Mouse (Mus musculus) brown adipose tissue, adult 24 weeks (tissue): ENCODE results near the gene Spaca3. TPM values are rescaled to one million over a fixed set of nuclear protein-coding genes. Genes with fewer than 3 reads are reported as not detected.

Source experiments
- H3K27ac ChIP-seq: fragments of 200-500 bp; replicated peaks from 2 replicates; pipeline ENCODE4 v1.5.1; 2012; ENCODE audit warnings: low read depth, mild to moderate bottlenecking, low read length
- H3K4me1 ChIP-seq: fragments of 200-500 bp; 2 replicates; pipeline ENCODE4 v1.6.1; 2012; ENCODE audit warnings: low read length, mixed read lengths; ENCODE audit not compliant: control insufficient read depth, insufficient read depth, insufficient read length
- H3K4me3 ChIP-seq: fragments of 200-500 bp; 2 replicates; pipeline ENCODE4 v1.5.1; 2012; ENCODE audit warnings: low read depth, mild to moderate bottlenecking, low read length, moderate library complexity; ENCODE audit not compliant: insufficient read depth
- polyA plus RNA-seq: library from polyadenylated mRNA; stranded (reverse); fragments of >200 nt; gene quantifications from 2 replicates; pipeline ENCODE4 v1.2.4, GENCODE M21; 2012; ENCODE audit not compliant: missing spikeins, insufficient read depth, insufficient read length

Spaca3 gene
- not detected in 2 replicates for polyA plus RNA-seq

DNA sequence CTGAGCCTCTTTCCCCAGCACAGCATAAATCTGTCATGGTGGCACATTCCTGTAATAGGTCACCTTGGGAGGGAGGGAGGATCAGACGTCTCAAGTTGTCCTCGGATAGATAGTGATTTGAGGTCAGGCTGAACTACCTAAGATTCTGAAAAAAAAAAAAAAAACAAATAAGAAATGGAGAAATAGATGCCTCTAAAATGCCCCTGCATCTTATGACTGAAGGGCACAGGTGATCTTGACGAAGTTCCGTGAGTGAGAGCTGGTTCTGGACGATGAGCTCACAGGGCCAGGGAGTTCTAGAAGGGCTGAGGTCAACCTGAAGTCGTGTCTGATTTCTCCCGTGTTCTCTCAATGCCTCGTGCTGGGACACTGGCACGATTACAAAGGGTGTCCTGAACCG lies at the start of gene Spaca3:
Gene Spaca3, plus strand, starts transcription at position 301 of the 400 bp plus-strand sequence.
- Histone ChIP-seq H3K27ac (no peak within 1 kb of the TSS), H3K4me1 (no peaks in the 10 kb centered on the region)

DNA sequence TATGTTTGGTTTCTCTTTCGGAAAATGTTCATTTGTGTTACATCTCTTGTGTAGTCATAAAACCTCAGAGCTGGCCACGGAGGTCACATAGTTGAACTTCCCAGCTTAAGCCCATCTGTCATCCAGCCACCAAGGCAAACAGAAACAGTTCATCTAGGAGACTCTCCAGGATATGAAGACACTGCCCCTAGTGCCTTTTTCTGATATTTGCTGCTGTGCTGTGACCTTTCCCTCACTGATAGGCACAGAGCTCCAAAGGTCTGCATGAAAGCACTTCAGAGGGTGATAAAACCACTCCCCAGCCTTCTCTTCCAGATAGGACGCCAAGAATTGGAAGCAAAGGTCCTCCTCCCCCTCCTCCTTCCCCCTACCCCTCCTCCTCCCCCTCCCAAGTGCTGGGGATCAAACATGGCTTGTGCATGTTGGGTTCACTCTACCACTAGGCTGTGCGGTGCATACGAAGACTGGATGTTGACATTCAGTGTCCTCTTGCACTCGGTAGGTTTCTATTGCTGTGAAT lies 49.6 kb upstream of the Spaca3 start:
- no peak overlapping the region for H3K27ac ChIP-seq
- no peak overlapping the region for H3K4me3 ChIP-seq
- H3K4me1 ChIP-seq: no peaks in the 10 kb centered on the region

More for the DNA sequence above, at the start of gene Spaca3:
- no peak within 1 kb of the TSS for H3K4me3 ChIP-seq

DNA sequence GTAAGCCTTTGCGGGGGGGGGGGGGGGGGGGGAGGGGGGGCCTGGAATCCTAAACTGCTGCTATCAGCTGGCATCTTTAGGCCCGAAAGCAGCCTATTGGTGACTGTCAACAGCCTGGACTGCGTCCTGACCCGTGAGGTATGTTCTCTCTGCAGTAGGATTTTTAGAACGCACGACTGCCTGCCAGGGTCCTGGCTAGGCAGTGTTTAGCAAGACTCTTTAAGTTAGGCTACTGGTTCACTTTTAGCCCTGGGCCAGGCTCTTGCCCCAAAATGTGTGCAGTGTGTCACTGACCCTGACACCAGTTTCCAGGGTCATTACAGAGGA lies 48.5 kb upstream of the Spaca3 start:
- Histone ChIP-seq H3K4me1 (no peaks in the 10 kb centered on the region), H3K4me3 (peak overlapping the region; percentile 87), H3K27ac (no peak overlapping the region)

DNA sequence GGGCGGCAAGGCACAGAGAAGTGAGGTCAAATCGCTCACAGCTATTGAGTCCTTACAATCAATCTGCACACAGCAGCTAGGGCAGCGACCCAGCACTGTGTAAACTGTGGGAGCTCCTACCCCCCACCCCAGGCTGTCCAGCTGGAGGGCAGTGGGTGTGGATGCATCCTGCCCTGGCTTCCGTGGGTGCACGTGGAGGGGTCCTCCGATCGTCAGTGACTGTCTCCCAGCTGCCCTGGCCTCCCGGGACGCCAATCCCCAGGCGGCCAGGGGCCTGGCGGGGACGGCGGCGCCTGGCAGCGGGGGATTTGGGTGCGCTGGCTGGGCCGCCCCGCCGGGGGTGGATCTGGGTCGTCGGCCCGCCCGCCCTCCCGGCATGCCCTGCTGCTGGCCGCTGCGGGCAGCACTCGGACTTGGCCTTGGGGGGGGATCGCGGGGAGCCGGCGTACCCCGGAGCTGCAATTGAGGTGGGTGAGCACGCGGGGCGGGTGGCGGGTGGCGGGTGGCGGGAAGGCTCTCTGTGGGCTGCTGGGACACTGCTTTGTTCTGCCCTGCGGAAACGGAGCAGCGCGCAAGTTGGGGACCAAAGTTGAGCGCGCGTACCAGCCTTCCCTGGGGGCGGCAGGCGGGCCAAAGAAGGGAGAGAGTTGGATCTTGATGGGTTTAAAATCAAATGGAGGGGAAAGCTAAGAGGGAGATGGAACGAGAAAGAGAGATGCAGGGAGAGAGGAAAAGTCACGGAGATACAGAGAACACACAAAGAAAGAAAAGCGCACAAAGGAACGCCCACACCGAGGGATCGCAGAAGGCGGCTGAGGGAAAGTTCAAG lies 48.0 kb upstream of the Spaca3 start, which contains the start of gene Tmem98:
Gene Tmem98, plus strand, starts transcription at position 183 of the 829 bp plus-strand sequence.
- Histone ChIP-seq H3K27ac (no peak within 1 kb of the TSS), H3K4me1 (no peaks in the 10 kb centered on the region), H3K4me3 (peak within 1 kb of the TSS; percentile 87)

DNA sequence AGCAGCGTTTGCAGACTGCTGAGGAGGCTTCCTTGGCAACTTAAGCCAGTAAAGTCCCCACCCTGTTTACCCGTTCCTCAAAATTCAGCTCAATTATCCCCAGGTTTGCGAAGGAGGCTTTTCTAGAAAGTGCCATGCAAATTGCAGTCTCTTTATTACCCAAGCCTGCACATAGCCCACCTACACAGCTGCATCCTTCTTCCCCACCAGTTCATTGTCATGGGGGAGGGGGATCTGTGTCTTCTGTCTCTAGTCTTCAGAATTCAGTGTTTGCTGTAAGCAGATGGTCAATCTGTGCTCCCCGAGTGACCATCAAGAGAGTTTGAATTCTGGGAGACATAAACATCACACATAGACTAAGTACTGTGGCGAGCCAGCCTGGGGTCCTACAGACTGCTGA lies 47.0 kb upstream of the Spaca3 start:
- Histone ChIP-seq H3K4me1 (no peaks in the 10 kb centered on the region), H3K27ac (no peak overlapping the region), H3K4me3 (peak overlapping the region; percentile 87; the same call in 1 of the 2 replicates)

DNA sequence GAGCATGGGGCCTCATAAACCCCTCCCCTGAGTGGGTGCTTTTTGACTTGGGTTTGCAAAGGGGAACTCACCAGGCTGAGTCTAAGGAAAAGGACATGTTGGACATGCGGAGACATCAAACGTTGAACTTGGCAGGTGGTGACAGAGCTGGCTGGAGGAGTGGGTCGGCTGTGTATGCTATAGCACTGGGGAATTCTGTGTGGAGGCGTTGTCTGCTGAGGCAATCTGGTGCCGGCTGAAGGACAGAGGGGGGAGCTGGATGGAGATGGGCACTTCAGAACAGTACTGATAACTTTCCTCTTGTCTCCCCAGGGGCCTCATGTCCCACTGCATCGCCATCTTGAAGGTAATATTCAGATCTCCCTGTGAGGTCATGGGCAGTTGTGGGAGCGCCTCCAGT lies 42.8 kb upstream of the Spaca3 start:
- no peak overlapping the region for H3K27ac ChIP-seq
- H3K4me3 ChIP-seq: no peak overlapping the region
- no peaks in the 10 kb centered on the region for H3K4me1 ChIP-seq

DNA sequence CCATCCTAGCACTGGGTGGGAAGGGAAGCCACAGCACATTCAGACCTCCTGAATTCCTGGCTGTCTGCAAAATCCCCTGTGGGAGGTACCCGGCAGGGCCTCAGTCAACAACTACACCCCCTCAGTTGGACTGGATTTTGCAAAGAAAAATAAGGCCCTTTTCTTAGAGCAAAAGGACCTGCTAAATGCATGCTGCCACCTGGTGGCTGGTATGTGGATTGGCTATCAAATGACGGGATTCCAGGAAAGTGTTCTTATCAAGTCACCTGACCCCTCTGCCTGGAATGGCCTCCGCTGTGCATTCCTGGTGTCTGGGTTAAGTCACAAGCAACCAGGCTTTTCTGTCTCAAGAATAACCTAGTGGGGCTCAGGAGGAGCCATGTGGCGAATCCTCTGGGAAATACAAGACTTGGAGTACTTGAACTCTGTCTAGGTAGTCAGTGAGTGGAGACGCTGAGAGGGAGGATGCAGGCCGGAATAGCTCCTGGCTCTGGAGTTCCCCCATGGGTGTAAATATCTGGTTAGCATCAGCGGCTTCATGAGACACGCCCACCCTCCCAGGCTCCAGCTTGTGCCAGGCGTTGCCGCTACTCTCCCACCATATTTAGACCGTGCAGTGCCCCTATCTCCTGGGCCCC lies 40.0 kb upstream of the Spaca3 start:
- H3K4me3 ChIP-seq: no peak overlapping the region
- H3K27ac ChIP-seq: no peak overlapping the region
- no peaks in the 10 kb centered on the region for H3K4me1 ChIP-seq

DNA sequence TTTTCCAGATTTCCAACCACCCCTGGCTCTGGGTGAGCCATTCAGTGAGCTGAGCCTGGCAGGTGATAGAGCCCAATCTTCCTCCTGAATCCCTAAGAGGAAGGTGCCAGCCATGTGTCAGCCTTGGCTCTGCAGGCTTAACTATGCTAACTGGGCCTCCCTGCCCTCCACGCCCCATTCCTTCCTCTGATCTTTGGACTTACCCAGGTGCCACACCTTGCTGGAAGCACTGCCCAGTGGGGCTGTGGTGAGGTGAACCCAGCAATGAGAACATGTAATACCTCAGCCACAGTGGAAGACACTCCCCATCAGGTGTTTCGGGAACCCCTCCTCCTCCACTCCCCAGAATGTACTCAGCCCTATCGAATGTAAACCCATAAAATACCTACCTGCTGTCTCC lies 38.1 kb upstream of the Spaca3 start:
- no peak overlapping the region for H3K27ac ChIP-seq
- H3K4me3 ChIP-seq: no peak overlapping the region
- no peaks in the 10 kb centered on the region for H3K4me1 ChIP-seq

DNA sequence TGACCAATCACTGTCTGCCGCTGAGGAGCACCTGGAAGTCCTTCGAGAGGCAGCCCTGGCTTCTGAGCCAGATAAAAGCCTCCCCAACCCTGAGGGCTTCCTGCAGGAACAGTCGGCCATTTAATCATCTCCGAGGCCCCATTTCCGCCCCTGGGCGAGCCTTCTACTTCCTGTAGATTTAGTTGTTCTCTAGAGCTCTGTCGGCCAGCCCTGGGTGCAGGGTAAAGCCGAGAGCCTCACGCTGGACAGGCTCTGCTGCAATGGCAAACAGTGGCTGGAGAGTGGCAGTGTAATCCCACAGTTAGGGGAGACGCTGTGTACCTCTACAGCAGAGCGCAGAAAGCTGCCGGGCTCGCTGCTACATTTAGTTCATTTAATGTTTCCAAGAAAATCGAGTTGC lies 36.9 kb upstream of the Spaca3 start:
- peak overlapping the region; percentile 86 for H3K27ac ChIP-seq
- peak overlapping the region; percentile 30 for H3K4me3 ChIP-seq
- H3K4me1 ChIP-seq: no peaks in the 10 kb centered on the region

DNA sequence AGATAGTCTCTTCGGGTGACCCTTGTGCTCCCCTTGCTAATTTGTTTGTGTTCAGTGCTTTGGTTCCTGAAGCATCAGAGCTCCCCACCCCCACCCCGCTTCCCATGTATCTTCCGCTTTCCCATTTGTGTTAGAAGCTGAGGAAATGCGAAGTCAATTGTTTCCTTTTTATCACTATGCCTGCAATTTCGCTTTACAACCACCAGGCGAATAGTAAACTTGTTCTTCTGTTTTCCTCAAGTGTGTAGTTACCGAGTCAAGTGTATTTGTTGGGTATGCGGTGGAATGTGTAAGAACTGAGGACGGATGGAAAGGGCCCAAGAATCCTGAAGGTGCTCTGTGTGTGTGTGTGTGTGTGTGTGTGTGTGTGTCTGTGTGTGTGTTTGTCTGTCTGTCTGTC lies 36.4 kb upstream of the Spaca3 start:
- Histone ChIP-seq H3K4me1 (no peaks in the 10 kb centered on the region), H3K27ac (peak overlapping the region; percentile 86), H3K4me3 (peak overlapping the region; percentile 30)

DNA sequence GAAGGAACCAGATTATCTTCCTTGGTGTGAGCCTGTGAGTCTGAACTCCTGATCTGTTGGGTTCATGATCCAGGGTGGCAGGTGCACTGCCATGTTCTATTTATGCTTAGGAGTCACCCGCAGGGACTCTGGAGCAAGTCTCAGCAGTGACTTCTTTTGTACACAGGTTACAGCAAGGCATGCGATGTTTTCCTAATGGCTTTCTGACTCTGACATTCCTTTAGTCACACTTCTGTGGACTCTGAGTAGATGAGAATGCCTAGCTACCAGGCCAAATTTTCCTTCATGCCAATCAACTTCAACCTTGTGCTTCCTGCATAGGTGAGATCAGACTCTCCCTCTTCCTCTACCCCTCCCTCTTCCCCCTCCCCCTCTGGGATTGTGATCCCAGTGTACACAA lies 22.8 kb upstream of the Spaca3 start:
- Histone ChIP-seq H3K4me3 (no peak overlapping the region), H3K4me1 (no peaks in the 10 kb centered on the region), H3K27ac (no peak overlapping the region)

DNA sequence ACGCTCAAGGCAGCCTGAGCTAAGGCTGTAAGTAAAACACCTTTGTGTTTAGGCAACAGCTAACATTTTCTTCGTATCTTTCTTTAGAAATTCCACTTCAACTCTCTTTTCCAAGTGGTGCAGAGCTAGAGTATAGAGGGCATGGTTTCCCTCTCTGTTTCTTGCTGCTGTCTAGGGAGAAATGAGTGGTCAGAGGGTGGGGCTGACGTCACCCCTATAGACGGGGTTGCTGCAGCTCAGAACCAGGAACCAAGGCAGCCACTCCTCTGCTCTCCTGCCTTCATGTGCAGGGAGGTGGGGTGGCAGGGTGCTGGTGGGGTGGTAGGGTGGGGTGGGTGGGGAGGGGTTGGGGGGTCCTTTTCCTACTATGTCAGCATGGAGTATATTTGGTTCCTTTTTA lies 22.3 kb upstream of the Spaca3 start:
- Histone ChIP-seq H3K4me1 (no peaks in the 10 kb centered on the region), H3K4me3 (no peak overlapping the region), H3K27ac (no peak overlapping the region)

DNA sequence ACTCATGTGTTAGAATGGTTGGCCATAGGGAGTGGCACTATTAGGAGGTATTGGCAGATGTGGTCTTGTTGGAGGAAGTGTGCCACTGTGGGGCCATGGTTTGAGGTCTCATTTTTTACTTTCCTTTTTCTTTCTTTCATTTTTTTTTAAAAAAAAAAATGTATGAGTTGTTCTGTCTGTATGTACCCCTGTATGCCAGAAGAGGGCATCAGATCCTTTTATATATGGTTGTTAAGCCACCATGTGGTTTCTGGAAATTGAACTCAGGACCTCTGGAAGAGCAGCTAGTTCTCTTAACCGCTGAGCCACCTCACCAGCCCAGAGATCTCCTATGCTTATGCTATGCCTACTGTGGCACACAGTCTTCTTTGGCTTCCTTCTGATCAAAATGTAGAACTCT lies 19.4 kb upstream of the Spaca3 start:
- H3K4me1 ChIP-seq: no peaks in the 10 kb centered on the region

DNA sequence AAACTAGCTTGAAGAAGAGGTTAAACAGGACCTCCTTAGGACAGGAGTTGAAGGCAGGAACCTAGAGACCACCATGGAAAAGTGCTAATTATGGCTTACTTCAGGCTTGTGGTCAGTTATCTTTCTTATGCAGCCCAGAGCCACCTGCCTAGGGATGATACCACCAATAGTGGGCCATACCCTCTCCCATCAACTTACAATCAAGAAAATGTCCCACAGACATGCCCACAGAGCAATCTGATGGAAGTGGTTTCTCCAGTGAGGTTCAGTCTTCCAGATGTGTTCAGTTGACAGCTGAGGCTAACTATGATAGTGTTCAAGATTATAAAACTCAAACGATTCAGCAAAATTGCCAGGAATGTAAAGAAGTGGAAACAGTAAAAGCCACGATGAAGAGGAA lies 14.7 kb upstream of the Spaca3 start:
- Histone ChIP-seq H3K4me3 (no peak overlapping the region), H3K4me1 (no peaks in the 10 kb centered on the region), H3K27ac (no peak overlapping the region)

More for the DNA sequence above, 19.4 kb upstream of the Spaca3 start:
- Histone ChIP-seq H3K27ac (no peak overlapping the region), H3K4me3 (no peak overlapping the region)

DNA sequence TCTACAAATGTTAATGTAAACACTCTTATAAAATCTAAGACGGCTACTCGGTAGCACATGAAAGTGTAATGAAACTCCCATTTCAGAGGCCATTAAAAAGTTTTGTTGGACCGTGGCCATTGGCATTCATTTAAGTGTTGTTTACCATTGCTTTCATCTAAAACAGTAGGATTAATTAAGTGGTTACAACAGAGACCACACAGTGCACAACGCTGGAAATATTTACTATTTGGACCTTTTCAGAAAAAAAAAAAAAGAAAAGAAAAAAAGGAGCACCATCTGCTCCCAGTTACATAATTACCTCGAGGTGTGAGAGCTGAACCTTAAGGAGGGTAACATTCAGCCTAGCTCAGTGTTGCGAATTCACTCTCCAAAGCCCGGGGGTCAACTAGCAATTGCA lies 12.7 kb upstream of the Spaca3 start:
- Histone ChIP-seq H3K4me3 (no peak overlapping the region), H3K27ac (no peak overlapping the region), H3K4me1 (no peaks in the 10 kb centered on the region)

DNA sequence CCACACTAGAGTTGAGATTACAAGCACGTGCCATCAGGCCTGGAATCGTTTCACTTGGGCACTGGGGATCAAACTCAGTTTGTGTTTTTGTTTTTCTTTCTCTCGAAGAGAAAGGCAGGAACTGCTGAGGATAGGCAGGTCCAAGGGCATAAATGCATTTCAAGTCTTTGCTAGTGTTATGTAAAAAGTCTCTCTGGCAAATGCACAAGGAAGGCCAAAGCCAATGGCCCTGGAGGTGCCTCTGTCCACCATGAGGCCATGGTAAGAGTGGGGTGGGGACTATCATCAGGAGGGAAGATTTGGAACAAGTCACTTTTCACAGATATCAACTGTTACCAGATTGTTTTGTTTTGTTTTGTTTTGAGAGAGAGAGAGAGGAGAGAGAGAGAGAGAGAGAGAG lies 12.1 kb upstream of the Spaca3 start:
- Histone ChIP-seq H3K27ac (no peak overlapping the region), H3K4me1 (no peaks in the 10 kb centered on the region), H3K4me3 (no peak overlapping the region)
